Mouse (Mus musculus) brain, embryonic 14.5 days (tissue): ENCODE data around the gene Zfp568.

Experiments
- CTCF ChIP-seq: fragments of 200-500 bp; IDR thresholded peaks from 2 replicates; pipeline ENCODE4 v1.5.1; 2012; ENCODE audit warnings: inconsistent platforms, mild to moderate bottlenecking, moderate library complexity, borderline replicate concordance; ENCODE audit not compliant: insufficient read depth, insufficient read length; ENCODE audit errors: extremely low read depth
- POLR2A ChIP-seq: fragments of 200-500 bp; IDR thresholded peaks from 2 replicates; pipeline ENCODE4 v1.6.1; 2012; ENCODE audit warnings: mild to moderate bottlenecking, inconsistent platforms, borderline replicate concordance; ENCODE audit not compliant: poor library complexity, insufficient read depth, insufficient read length, severe bottlenecking; ENCODE audit errors: extremely low read depth

GRCm38 (mm10) chr7:29983690-29984380 is at the start of gene Zfp568:
- TF ChIP-seq POLR2A (peak; percentile 100), CTCF (peak; percentile 60; the same call in 1 of the 2 replicates)
